Mouse (Mus musculus) myocyte (in vitro differentiated cells): ENCODE measurements around the gene Fam171a2.

Experiments used
- MYOG ChIP-seq, 3 experiments: IDR thresholded peaks; one replicate each; pipeline ENCODE4 v1.6.1; 2011; ENCODE audit warnings: control low read depth in 2 of 3, low read depth in 2 of 3, mild to moderate bottlenecking in 2 of 3; ENCODE audit not compliant: insufficient read length in 2 of 3, control insufficient read depth in 1 of 3, insufficient read depth in 1 of 3
- USF1 ChIP-seq: IDR thresholded peaks from one replicate; pipeline ENCODE4 v1.6.1; 2011; ENCODE audit warnings: low read depth, mild to moderate bottlenecking, control low read depth, moderate library complexity

DNA sequence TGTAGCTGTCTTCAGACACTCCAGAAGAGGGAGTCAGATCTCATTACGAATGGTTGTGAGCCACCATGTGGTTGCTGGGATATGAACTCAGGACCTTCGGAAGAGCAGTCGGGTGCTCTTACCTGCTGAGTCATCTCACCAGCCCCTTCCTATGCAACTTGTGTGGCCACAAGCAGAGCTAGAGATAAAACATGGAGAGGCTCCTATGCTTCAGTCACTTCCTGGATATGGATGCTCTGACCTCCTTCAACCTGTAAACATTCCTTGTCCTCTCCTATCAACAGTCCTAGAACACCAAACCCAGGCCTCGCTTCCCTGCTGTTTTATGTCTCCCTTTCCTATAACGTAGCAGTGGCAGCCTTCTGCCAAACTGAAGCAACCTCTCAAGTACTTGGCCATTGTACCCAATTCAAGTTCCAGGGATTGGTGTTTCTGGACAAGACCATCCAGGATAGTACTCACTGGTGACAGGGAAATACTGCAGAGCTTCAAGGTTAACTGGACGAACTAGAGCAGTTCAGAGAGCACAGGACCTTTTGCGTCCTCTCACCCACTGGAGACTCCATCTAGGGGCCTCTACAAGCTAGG is 46.7 kb upstream of the Fam171a2 start:
- no peak for TF ChIP-seq MYOG (IDR thresholded peaks at IDR 0.05; ENCODE audit: control insufficient read depth in 1 of 3, insufficient read depth in 1 of 3, insufficient read length in 2 of 3, low read depth in 2 of 3)
- TF ChIP-seq USF1, result no peak
